Comparison of ENCODE assay signal across 8 mouse cellular contexts in the genomic region with DNA sequence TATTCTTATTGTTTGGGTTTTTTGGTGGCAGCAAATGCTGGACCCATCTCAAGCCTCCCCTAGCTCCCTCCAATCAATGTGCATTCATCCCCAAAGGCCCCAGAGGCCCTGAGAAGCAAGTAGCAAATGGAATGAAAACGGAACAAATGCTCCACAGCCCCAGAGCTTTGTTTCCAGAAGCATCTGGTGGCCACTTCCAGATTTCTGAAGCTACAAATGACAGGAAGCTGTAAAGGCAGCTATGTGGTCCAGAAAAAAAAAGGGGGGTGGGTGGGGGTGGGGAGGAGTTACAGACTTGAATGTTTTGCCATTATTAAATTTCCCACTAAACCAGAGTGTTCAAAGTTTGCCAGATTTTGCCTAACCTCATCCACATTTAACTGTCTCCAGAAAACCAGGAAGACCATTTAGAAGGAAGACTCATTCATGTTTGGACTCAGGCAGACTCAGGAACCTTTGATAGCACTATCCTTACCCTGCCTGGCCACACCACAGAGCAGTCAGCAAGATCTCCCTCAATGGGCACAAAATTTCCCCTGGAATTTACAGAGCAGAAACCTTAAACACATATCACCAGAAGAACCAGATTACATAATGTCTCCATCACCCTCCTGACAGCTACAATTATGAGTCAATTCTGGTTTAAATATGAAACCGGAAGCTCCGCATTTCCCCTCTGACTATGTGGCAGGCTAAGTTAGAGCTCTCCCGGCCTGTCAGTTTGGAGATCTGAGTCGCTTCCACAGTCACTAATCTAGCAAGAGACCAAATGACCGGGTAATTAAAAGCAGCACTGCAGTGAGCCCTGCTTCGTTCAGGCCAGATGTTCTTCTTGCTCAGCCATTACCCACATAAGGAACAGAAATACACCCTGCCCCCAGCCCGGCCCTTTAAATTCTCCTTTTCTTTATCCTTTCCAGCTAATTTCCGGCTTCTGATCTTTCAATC.
DNase-seq lines count a peak whose midpoint lies in the region; ATAC-seq lines count a peak whose summit lies in the region.

No protein-coding gene starts in this region.

- DNase-seq in heart, adult 11 months, result peak; percentile 97
- no peak for DNase-seq in heart, postnatal 25 days (ENCODE audit: low spot score)
- DNase-seq in brain, adult 2 months (ENCODE audit: low read depth, low spot score), result peak; percentile 65
- DNase-seq in heart, adult 8-10 months (ENCODE audit: low spot score), result peak; percentile 71
- peak; percentile 60 for DNase-seq in kidney, adult 9 months
- peak; percentile 61 for DNase-seq in lung, postnatal 25 days (ENCODE audit: low spot score)
- DNase-seq in retina, postnatal 1 day, result peak; percentile 55

- ATAC-seq in erythroid progenitor cell, adult 5-6 weeks (replicated peaks; ENCODE audit: low FRiP score, poor library complexity, severe bottlenecking), result no peak

- intact Hi-C loops in heart, postnatal 25 days (cut with DNase I), result loop anchor here (5.0 kb wide), 1 partner anchor 205 kb away; no protein-coding TSS in a partner anchor
